Mouse (Mus musculus) lung, embryonic 14.5 days (tissue): ENCODE data around the gene Il23a. TPM values are rescaled to one million over a fixed set of nuclear protein-coding genes. Genes with fewer than 3 reads are reported as not detected.
"Not testable (repeated sequence)": the region's sequence is repeated elsewhere in the genome, so short reads cannot be mapped to it uniquely, and the experiment has no call there.

Experiments
- ATAC-seq: fragments of 200-750 bp; cut with Nextera tagmentation; 2 replicates; pipeline ENCODE4 v1.8.0; 2017; ENCODE audit warnings: mild to moderate bottlenecking, moderate TSS enrichment, moderate library complexity; ENCODE audit not compliant: insufficient read depth
- DNase-seq: peaks from one replicate; pipeline ENCODE4 v3.0.0-alpha.2; 2015
- H3K27ac ChIP-seq: fragments of 300-500 bp; sonication (generic); 2 replicates; pipeline ENCODE4 v1.5.1; 2014; ENCODE audit warnings: low read depth, mild to moderate bottlenecking, moderate library complexity
- H3K27me3 ChIP-seq: fragments of 300-500 bp; sonication (generic); 2 replicates; pipeline ENCODE4 v1.6.1; 2014; ENCODE audit warnings: low read length, control low read depth; ENCODE audit not compliant: insufficient read depth
- H3K36me3 ChIP-seq: fragments of 300-500 bp; sonication (generic); 2 replicates; pipeline ENCODE4 v1.6.1; 2014; ENCODE audit warnings: control low read depth; ENCODE audit not compliant: insufficient read depth
- H3K4me1 ChIP-seq: fragments of 300-500 bp; sonication (generic); 2 replicates; pipeline ENCODE4 v1.6.1; 2014; ENCODE audit warnings: antibody characterized with exemption, control low read depth; ENCODE audit not compliant: insufficient read depth
- H3K4me2 ChIP-seq: fragments of 300-500 bp; sonication (generic); 2 replicates; pipeline ENCODE4 v1.6.1; 2014; ENCODE audit warnings: mild to moderate bottlenecking
- H3K4me3 ChIP-seq: fragments of 300-500 bp; sonication (generic); 2 replicates; pipeline ENCODE4 v1.5.1; 2014; ENCODE audit warnings: low read depth, low read length
- H3K9ac ChIP-seq: fragments of 300-500 bp; sonication (generic); 2 replicates; pipeline ENCODE4 v1.6.1; 2014
- H3K9me3 ChIP-seq: fragments of 300-500 bp; sonication (generic); 2 replicates; pipeline ENCODE4 v1.6.1; 2016; ENCODE audit warnings: low read depth, low read length, control low read depth
- CTCF ChIP-seq: IDR thresholded peaks from 2 replicates; pipeline ENCODE4 v1.5.1; 2016; ENCODE audit warnings: antibody characterized with exemption, low read depth
- WGBS: fragments of 180-500 bp; shearing (Covaris S2); extraction: QIAGEN DNeasy Blood & Tissue Kit; methylation state at CpG from one replicate; pipeline ENCODE4 v1.1.7; 2014; 5-methylcytosine and 5-hydroxymethylcytosine counted together
- polyA plus RNA-seq: library from polyadenylated mRNA; unstranded; fragments of >200 nt; fragmentation: Nextera tagmentation; extraction: Ambion mirVana; gene quantifications from 2 replicates; pipeline ENCODE4 v1.2.1, GENCODE M21; 2014

The Il23a gene
- polyA plus RNA-seq, 1 experiment from 2014 or later: 0.17 TPM

DNA sequence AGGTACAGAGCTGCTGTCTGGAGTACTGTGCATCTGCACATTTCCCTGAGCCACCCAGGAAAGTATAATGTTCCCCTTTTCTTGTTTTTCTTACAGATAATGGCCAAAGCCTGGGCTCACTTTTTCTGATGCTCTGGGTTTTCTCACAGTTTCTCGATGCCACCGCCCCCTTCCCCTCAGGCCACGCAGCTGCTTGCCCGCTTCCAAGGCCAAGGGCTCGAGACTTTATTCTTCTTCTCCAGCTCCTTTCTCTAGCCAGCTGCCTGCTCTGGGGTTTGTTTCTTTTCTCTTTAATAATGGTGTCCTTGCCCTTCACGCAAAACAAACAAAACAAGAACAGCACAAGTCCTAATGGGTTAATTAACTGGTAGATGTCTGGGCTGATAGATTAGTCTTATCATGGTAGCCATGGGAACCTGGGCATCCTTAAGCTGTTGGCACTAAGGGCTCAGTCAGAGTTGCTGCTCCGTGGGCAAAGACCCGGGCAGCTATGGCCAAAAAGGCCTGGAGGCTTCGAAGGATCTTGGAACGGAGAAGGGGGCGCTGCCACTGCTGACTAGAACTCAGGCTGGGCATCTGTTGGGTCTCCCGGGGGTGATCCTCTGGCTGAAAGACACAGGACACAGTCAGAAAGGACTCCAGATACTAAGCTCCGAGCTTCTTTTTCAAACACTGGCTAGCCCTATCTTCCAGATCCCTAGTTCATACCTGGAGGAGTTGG is 2.0 kb downstream of the Il23a start:
- 68% methylated on average over 13 of the region's 13 CpGs for WGBS
- ATAC-seq (no peak), DNase-seq (no peak)
- Histone ChIP-seq H3K36me3 (peaks cover 9% of the 10 kb centered on the region; the same call in 1 of the 2 replicates), H3K9me3 (no peaks in the 10 kb centered on the region), H3K27ac (no peak overlapping the region), H3K9ac (no peak overlapping the region), H3K4me1 (no peaks in the 10 kb centered on the region), H3K4me3 (no peak overlapping the region), H3K27me3 (no peaks in the 10 kb centered on the region), H3K4me2 (no peak overlapping the region)
- TF ChIP-seq CTCF: no peak

DNA sequence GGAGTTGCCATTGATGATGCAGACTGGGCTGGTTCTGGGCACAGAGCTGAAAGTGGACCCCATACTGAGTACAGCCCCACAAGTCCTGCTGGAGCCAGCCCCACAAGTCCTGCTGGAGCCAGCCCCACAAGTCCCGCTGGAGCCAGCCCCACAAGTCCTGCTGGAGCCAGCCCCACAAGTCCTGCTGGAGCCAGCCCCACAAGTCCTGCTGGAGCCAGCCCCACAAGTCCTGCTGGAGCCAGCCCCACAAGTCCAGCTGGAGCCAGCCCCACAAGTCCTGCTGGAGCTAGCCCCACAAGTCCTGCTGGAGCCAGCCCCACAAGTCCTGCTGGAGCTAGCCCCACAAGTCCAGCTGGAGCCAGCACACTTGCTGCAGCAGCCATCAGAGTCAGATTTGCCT is 8.0 kb downstream of the Il23a start:
- not testable (repeated sequence) for ATAC-seq, H3K27me3 ChIP-seq, H3K9me3 ChIP-seq, DNase-seq, H3K4me1 ChIP-seq, H3K27ac ChIP-seq, H3K4me2 ChIP-seq, H3K9ac ChIP-seq, H3K4me3 ChIP-seq
- H3K36me3 ChIP-seq: peaks cover 30% of the 10 kb centered on the region
- 87% methylated on average over 1 of the region's 1 CpGs for WGBS

- WGBS: 66% methylated on average over 31 of the region's 31 CpGs
- Histone ChIP-seq H3K9ac (no peak overlapping the region), H3K9me3 (no peaks in the 10 kb centered on the region), H3K36me3 (peaks cover 65% of the 10 kb centered on the region), H3K27me3 (no peaks in the 10 kb centered on the region), H3K4me1 (no peaks in the 10 kb centered on the region), H3K27ac (no peak overlapping the region), H3K4me3 (no peak overlapping the region), H3K4me2 (no peak overlapping the region)
- DNase-seq (peak; percentile 85), ATAC-seq (peak; percentile 24; the same call in 1 of the 2 replicates)
- peak; percentile 78 for TF ChIP-seq CTCF
Measured at GRCm38 (mm10) chr10:128283604-128284579, 14.7 kb downstream of the Il23a start.

DNA sequence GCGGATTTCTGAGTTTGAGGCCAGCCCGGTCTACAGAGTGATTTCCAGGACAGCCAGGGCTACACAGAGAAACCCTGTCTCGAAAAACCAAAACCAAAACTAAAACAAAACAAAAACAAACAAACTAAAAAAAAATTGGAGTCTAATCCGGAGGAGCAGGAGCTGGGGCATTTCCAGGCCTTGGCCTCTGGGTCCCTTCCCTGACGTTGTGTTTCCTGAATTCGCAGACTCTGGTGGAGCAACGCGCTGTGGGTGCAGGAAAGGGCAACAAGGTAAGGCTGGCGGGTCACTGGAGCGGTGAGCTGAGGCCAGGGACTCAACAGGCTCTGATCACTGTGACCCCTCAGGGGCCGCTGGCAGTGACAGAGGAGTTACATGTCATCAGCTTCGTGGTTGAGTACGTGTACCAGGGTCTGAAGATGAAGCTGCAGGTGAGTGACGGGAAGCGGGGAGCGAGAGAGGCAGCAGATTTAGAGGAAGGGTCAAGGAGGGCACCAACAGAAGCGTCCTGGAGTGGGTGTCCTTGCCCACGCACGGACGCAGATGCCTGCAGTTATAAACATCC is 15.6 kb downstream of the Il23a start:
- DNase-seq: no peak

DNA sequence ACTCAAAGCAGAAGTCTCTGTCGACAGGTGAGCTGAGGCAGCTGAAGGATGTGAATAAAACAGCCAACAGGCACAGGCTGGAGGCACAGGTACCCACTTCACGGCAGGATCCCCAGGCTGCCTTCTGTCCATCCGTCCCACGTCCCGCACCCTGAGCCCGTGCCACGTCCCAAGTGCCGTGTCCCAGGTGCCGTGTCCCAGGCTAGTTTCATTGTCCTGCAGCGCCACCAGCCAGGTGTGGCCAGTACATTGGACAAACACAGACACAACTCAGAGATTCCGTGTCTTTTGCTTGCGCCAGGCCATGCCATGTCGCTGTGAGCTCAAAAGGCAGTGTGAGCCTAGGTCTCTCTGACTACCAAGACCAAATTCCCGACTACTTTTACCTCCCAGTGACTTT is 16.9 kb downstream of the Il23a start:
- WGBS: 83% methylated on average over 14 of the region's 14 CpGs

More for the DNA sequence above, 15.6 kb downstream of the Il23a start:
- H3K4me2 ChIP-seq: no peak overlapping the region
- H3K9me3 ChIP-seq: no peaks in the 10 kb centered on the region
- H3K4me3 ChIP-seq: no peak overlapping the region
- TF ChIP-seq CTCF: no peak
- H3K4me1 ChIP-seq: no peaks in the 10 kb centered on the region
- WGBS: 76% methylated on average over 20 of the region's 20 CpGs
- H3K9ac ChIP-seq: no peak overlapping the region
- no peaks in the 10 kb centered on the region for H3K27me3 ChIP-seq
- H3K27ac ChIP-seq: no peak overlapping the region
- peaks cover 68% of the 10 kb centered on the region for H3K36me3 ChIP-seq
- no peak for ATAC-seq

DNA sequence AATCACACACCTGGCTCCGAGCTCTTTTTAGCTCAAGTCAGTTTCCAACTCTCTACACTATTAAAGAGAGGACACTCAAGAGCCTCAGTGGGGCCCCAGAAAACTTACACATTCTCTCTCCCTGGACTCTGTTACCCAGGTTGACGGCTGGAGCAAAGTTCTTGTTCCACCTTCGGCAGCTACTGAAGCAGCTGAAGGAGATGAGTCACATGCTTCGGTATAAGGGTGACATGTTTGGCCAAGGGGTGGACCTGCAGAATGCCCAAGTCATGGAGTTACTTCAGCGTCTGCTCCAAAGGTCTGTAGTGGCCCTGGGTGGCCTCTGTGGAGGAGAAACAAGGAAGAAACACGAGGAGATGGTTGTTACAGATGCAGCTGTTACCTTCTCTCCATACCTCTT is 17.6 kb downstream of the Il23a start:
- Histone ChIP-seq H3K9me3 (no peaks in the 10 kb centered on the region), H3K27ac (no peak overlapping the region), H3K27me3 (no peaks in the 10 kb centered on the region), H3K9ac (no peak overlapping the region), H3K4me2 (no peak overlapping the region), H3K4me3 (no peak overlapping the region), H3K36me3 (peaks cover 74% of the 10 kb centered on the region), H3K4me1 (no peaks in the 10 kb centered on the region)
- no peak for ATAC-seq
- TF ChIP-seq CTCF: no peak
- no peak for DNase-seq
- WGBS: 79% methylated on average over 6 of the region's 6 CpGs

More for the DNA sequence above, 16.9 kb downstream of the Il23a start:
- Histone ChIP-seq H3K27me3 (no peaks in the 10 kb centered on the region), H3K4me3 (no peak overlapping the region), H3K36me3 (peaks cover 75% of the 10 kb centered on the region), H3K4me2 (no peak overlapping the region), H3K27ac (no peak overlapping the region), H3K9ac (no peak overlapping the region), H3K9me3 (no peaks in the 10 kb centered on the region), H3K4me1 (no peaks in the 10 kb centered on the region)
- no peak for TF ChIP-seq CTCF
- ATAC-seq (no peak), DNase-seq (no peak)

- no peak overlapping the region for H3K4me3 ChIP-seq
- H3K9me3 ChIP-seq: no peaks in the 10 kb centered on the region
- 53% methylated on average over 6 of the region's 6 CpGs for WGBS
- H3K9ac ChIP-seq: no peak overlapping the region
- DNase-seq: no peak
- ATAC-seq: peak; percentile 6; the same call in 1 of the 2 replicates
- H3K36me3 ChIP-seq: peaks cover 53% of the 10 kb centered on the region
- H3K4me1 ChIP-seq: no peaks in the 10 kb centered on the region
- TF ChIP-seq CTCF: no peak
- H3K27me3 ChIP-seq: no peaks in the 10 kb centered on the region
- no peak overlapping the region for H3K27ac ChIP-seq
- H3K4me2 ChIP-seq: no peak overlapping the region
Measured at GRCm38 (mm10) chr10:128278158-128278557, 20.4 kb downstream of the Il23a start.

DNA sequence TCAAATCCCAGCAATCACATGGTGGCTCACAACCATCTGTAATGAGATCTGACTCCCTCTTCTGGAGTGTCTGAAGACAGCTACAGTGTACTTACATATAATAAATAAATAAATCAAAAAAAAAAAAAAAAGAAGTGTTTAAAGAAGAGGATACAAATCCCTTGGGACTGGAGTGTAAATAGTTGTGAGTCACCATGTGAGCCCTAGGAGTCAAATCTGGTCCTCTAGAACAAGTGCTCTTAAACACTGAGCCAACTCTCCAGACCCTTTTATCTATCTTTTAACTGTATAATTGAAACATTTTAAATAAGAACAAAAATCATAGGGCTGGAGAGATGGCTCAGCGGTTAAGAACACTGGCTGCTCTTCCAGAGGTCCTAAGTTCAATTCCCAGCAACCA is 23.2 kb downstream of the Il23a start:
- H3K27ac ChIP-seq, ATAC-seq, H3K9me3 ChIP-seq, H3K4me3 ChIP-seq, H3K9ac ChIP-seq, H3K27me3 ChIP-seq, H3K4me1 ChIP-seq, H3K4me2 ChIP-seq, DNase-seq: not testable (repeated sequence)
- WGBS: 87% methylated on average over 1 of the region's 1 CpGs
- H3K36me3 ChIP-seq: peaks cover 25% of the 10 kb centered on the region

- not testable (repeated sequence) for H3K4me2 ChIP-seq, DNase-seq, H3K36me3 ChIP-seq, H3K9ac ChIP-seq, H3K4me3 ChIP-seq, H3K27me3 ChIP-seq, H3K4me1 ChIP-seq, ATAC-seq, H3K9me3 ChIP-seq, H3K27ac ChIP-seq
- 89% methylated on average over 4 of the region's 7 CpGs for WGBS
Measured at GRCm38 (mm10) chr10:128272819-128273439, 25.6 kb downstream of the Il23a start.
